Mouse (Mus musculus) forebrain, embryonic 15.5 days (tissue): ENCODE results near the gene Apobec1. TPM values are rescaled to one million over a fixed set of nuclear protein-coding genes. Genes with fewer than 3 reads are reported as not detected.
A peak's percentile ranks its signal among the peaks of the same experiment; 100 is the strongest.

Source experiments
- ATAC-seq: fragments of 200-750 bp; cut with Nextera tagmentation; replicated peaks from 2 replicates; pipeline ENCODE4 v1.8.0; 2017; ENCODE audit warnings: mild to moderate bottlenecking, moderate TSS enrichment, moderate library complexity
- H3K27ac ChIP-seq: fragments of 300-500 bp; sonication (generic); replicated peaks from 2 replicates; pipeline ENCODE4 v1.5.1; 2015; ENCODE audit warnings: mild to moderate bottlenecking, inconsistent platforms
- H3K27me3 ChIP-seq: fragments of 300-500 bp; sonication (generic); 2 replicates; pipeline ENCODE4 v1.6.1; 2015; ENCODE audit warnings: inconsistent platforms
- H3K36me3 ChIP-seq: fragments of 300-500 bp; sonication (generic); 2 replicates; pipeline ENCODE4 v1.6.1; 2015; ENCODE audit warnings: mild to moderate bottlenecking, inconsistent platforms
- H3K4me1 ChIP-seq: fragments of 300-500 bp; sonication (generic); 2 replicates; pipeline ENCODE4 v1.6.1; 2015; ENCODE audit warnings: inconsistent platforms
- H3K4me2 ChIP-seq: fragments of 300-500 bp; sonication (generic); replicated peaks from 2 replicates; pipeline ENCODE4 v1.6.1; 2015; ENCODE audit warnings: mild to moderate bottlenecking, inconsistent platforms
- H3K4me3 ChIP-seq: fragments of 300-500 bp; sonication (generic); 2 replicates; pipeline ENCODE4 v1.5.1; 2015; ENCODE audit warnings: mild to moderate bottlenecking, inconsistent platforms
- H3K9ac ChIP-seq: fragments of 300-500 bp; sonication (generic); replicated peaks from 2 replicates; pipeline ENCODE4 v1.6.1; 2015; ENCODE audit warnings: mild to moderate bottlenecking, inconsistent platforms
- H3K9me3 ChIP-seq: fragments of 300-500 bp; sonication (generic); 2 replicates; pipeline ENCODE4 v1.6.1; 2016; ENCODE audit warnings: inconsistent platforms
- WGBS: fragments of 180-500 bp; shearing (Covaris S2); methylation state at CpG from one replicate; pipeline ENCODE4 v1.1.7; 2015; ENCODE audit warnings: mixed read lengths; 5-methylcytosine and 5-hydroxymethylcytosine counted together
- polyA plus RNA-seq: library from polyadenylated mRNA; unstranded; fragments of >200 nt; fragmentation: Nextera tagmentation; extraction: Ambion mirVana; gene quantifications from 2 replicates; pipeline ENCODE4 v1.2.1, GENCODE M21; 2015

Gene Apobec1
- polyA plus RNA-seq, 1 experiment from 2014 or later, result 4.5 TPM

GRCm38 (mm10) chr6:122621066-122621465, 18.8 kb upstream of the Apobec1 start:
- H3K4me3 ChIP-seq, result no peak overlapping the region
- 92% methylated on average over 6 of the region's 6 CpGs for WGBS
- no peak for ATAC-seq
- no peaks in the 10 kb centered on the region for H3K4me1 ChIP-seq
- no peaks in the 10 kb centered on the region for H3K9me3 ChIP-seq
- no peaks in the 10 kb centered on the region for H3K27me3 ChIP-seq
- no peak overlapping the region for H3K9ac ChIP-seq
- no peaks in the 10 kb centered on the region for H3K36me3 ChIP-seq
- no peak overlapping the region for H3K27ac ChIP-seq
- no peak overlapping the region for H3K4me2 ChIP-seq

DNA sequence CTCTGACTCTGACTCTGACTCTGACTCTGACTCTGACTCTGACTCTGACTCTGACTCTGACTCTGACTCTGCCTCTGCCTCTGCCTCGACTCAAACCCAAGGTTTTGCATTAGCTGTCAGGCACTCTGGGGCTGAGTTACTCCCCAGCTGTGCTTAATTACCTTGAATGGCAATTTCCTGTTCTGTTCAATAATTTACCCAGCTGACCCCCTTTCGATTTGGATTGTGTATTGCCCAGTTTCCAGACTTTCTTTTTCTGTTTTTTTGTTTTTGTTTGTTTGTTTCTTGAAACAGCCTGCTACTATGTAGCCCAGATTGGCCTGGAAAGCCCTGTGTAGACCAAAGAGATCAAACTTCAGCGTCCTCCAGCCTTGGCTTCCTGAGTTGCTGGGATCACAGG, 13.8 kb upstream of the Apobec1 start:
- no peak for ATAC-seq
- no peaks in the 10 kb centered on the region for H3K27me3 ChIP-seq
- no peaks in the 10 kb centered on the region for H3K9me3 ChIP-seq
- no peaks in the 10 kb centered on the region for H3K36me3 ChIP-seq
- H3K9ac ChIP-seq, result no peak overlapping the region
- 76% methylated on average over 3 of the region's 3 CpGs for WGBS
- no peak overlapping the region for H3K4me2 ChIP-seq
- H3K4me1 ChIP-seq, result no peaks in the 10 kb centered on the region
- no peak overlapping the region for H3K4me3 ChIP-seq
- H3K27ac ChIP-seq, result no peak overlapping the region

DNA sequence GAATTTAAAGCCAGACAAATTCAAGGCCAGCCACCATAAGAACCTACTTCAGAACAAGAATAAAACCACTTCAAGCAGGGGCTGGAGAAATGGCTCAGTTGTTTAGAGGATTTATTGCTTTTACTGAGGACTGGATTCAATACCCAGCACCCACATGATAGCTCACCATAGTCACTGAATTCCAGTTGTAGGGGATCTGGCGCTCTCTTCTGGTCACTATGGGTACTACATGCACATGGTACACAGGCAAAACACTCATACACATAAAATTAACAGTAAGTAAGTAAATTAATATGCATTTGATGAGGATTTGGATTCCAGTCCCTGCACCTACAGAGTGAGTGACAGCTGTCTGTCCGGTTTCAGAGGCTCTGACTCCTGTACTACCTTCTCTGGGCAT, 11.8 kb upstream of the Apobec1 start:
- WGBS, result 57% methylated on average over 2 of the region's 2 CpGs
- H3K9me3 ChIP-seq, result no peaks in the 10 kb centered on the region
- H3K4me2 ChIP-seq, result no peak overlapping the region
- H3K27ac ChIP-seq, result no peak overlapping the region
- H3K4me3 ChIP-seq, result no peak overlapping the region
- no peaks in the 10 kb centered on the region for H3K4me1 ChIP-seq
- no peaks in the 10 kb centered on the region for H3K36me3 ChIP-seq
- no peak overlapping the region for H3K9ac ChIP-seq
- no peaks in the 10 kb centered on the region for H3K27me3 ChIP-seq
- ATAC-seq, result no peak

- WGBS, result 88% methylated on average over 4 of the region's 4 CpGs
- no peak for ATAC-seq
- Histone ChIP-seq H3K4me2 (no peak overlapping the region), H3K9me3 (no peaks in the 10 kb centered on the region), H3K9ac (no peak overlapping the region), H3K4me1 (no peaks in the 10 kb centered on the region), H3K27ac (no peak overlapping the region), H3K36me3 (no peaks in the 10 kb centered on the region), H3K4me3 (no peak overlapping the region), H3K27me3 (no peaks in the 10 kb centered on the region)
Observed at GRCm38 (mm10) chr6:122612426-122612825, 10.2 kb upstream of the Apobec1 start.

- Histone ChIP-seq H3K4me1 (no peaks in the 10 kb centered on the region), H3K4me3 (no peak within 1 kb of the TSS), H3K27me3 (no peaks in the 10 kb centered on the region), H3K36me3 (no peaks in the 10 kb centered on the region), H3K27ac (no peak within 1 kb of the TSS), H3K4me2 (no peak within 1 kb of the TSS), H3K9me3 (no peaks in the 10 kb centered on the region), H3K9ac (no peak within 1 kb of the TSS)
- no peak for ATAC-seq
- WGBS, result 61% methylated on average over 14 of the region's 14 CpGs
Observed at GRCm38 (mm10) chr6:122609771-122610170, 7.5 kb upstream of the Apobec1 start, which contains the start of gene Gdf3. Gene Gdf3, minus strand, starts transcription at chr6:122610087.

- H3K27me3 ChIP-seq, result no peaks in the 10 kb centered on the region
- no peak overlapping the region for H3K4me3 ChIP-seq
- H3K9ac ChIP-seq, result no peak overlapping the region
- H3K9me3 ChIP-seq, result no peaks in the 10 kb centered on the region
- no peak for ATAC-seq
- no peaks in the 10 kb centered on the region for H3K36me3 ChIP-seq
- no peak overlapping the region for H3K27ac ChIP-seq
- WGBS, result 80% methylated on average over 9 of the region's 9 CpGs
- no peaks in the 10 kb centered on the region for H3K4me1 ChIP-seq
- H3K4me2 ChIP-seq, result no peak overlapping the region
Observed at GRCm38 (mm10) chr6:122609377-122609728, 7.1 kb upstream of the Apobec1 start.

GRCm38 (mm10) chr6:122608434-122609376, 6.5 kb upstream of the Apobec1 start:
- H3K4me3 ChIP-seq, result no peak overlapping the region
- H3K36me3 ChIP-seq, result no peaks in the 10 kb centered on the region
- H3K27me3 ChIP-seq, result no peaks in the 10 kb centered on the region
- ATAC-seq, result no peak
- no peaks in the 10 kb centered on the region for H3K9me3 ChIP-seq
- H3K4me1 ChIP-seq, result no peaks in the 10 kb centered on the region
- H3K4me2 ChIP-seq, result no peak overlapping the region
- no peak overlapping the region for H3K9ac ChIP-seq
- no peak overlapping the region for H3K27ac ChIP-seq
- WGBS, result 75% methylated on average over 10 of the region's 10 CpGs

- Histone ChIP-seq H3K27ac (no peak overlapping the region), H3K4me3 (no peak overlapping the region), H3K27me3 (no peaks in the 10 kb centered on the region), H3K4me2 (no peak overlapping the region), H3K9me3 (no peaks in the 10 kb centered on the region), H3K36me3 (no peaks in the 10 kb centered on the region), H3K4me1 (peaks cover under 1% of the 10 kb centered on the region; the same call in 1 of the 2 replicates), H3K9ac (no peak overlapping the region)
- 94% methylated on average over 12 of the region's 12 CpGs for WGBS
- ATAC-seq, result no peak
Observed at GRCm38 (mm10) chr6:122607700-122608099, 5.5 kb upstream of the Apobec1 start.

GRCm38 (mm10) chr6:122606661-122607060, 4.4 kb upstream of the Apobec1 start:
- no peaks in the 10 kb centered on the region for H3K9me3 ChIP-seq
- no peaks in the 10 kb centered on the region for H3K27me3 ChIP-seq
- H3K27ac ChIP-seq, result no peak overlapping the region
- H3K36me3 ChIP-seq, result no peaks in the 10 kb centered on the region
- no peak for ATAC-seq
- H3K4me2 ChIP-seq, result no peak overlapping the region
- peaks cover 9% of the 10 kb centered on the region for H3K4me1 ChIP-seq
- WGBS, result 97% methylated on average over 11 of the region's 11 CpGs
- H3K4me3 ChIP-seq, result no peak overlapping the region
- no peak overlapping the region for H3K9ac ChIP-seq

GRCm38 (mm10) chr6:122605483-122605882, 3.2 kb upstream of the Apobec1 start:
- no peaks in the 10 kb centered on the region for H3K9me3 ChIP-seq
- H3K4me2 ChIP-seq, result no peak overlapping the region
- H3K9ac ChIP-seq, result no peak overlapping the region
- 94% methylated on average over 8 of the region's 8 CpGs for WGBS
- no peak overlapping the region for H3K27ac ChIP-seq
- no peak overlapping the region for H3K4me3 ChIP-seq
- no peak for ATAC-seq
- H3K4me1 ChIP-seq, result peaks cover 9% of the 10 kb centered on the region
- no peaks in the 10 kb centered on the region for H3K27me3 ChIP-seq
- no peaks in the 10 kb centered on the region for H3K36me3 ChIP-seq

GRCm38 (mm10) chr6:122604260-122604659, 2.0 kb upstream of the Apobec1 start:
- H3K9me3 ChIP-seq, result no peaks in the 10 kb centered on the region
- no peak overlapping the region for H3K4me2 ChIP-seq
- H3K4me1 ChIP-seq, result peaks cover 9% of the 10 kb centered on the region
- no peak overlapping the region for H3K27ac ChIP-seq
- H3K27me3 ChIP-seq, result no peaks in the 10 kb centered on the region
- H3K36me3 ChIP-seq, result no peaks in the 10 kb centered on the region
- H3K9ac ChIP-seq, result no peak overlapping the region
- no peak overlapping the region for H3K4me3 ChIP-seq
- ATAC-seq, result no peak

- H3K9me3 ChIP-seq, result no peaks in the 10 kb centered on the region
- H3K27me3 ChIP-seq, result no peaks in the 10 kb centered on the region
- H3K9ac ChIP-seq, result no peak overlapping the region
- no peak overlapping the region for H3K4me3 ChIP-seq
- peaks cover 16% of the 10 kb centered on the region for H3K4me1 ChIP-seq
- H3K36me3 ChIP-seq, result no peaks in the 10 kb centered on the region
- ATAC-seq, result no peak
- peak overlapping the region; percentile 17; the same call in 1 of the 2 replicates for H3K27ac ChIP-seq
- WGBS, result 40% methylated on average over 1 of the region's 1 CpGs
- 0 out of 2 replicates have a peak overlapping the region, but pooled peaks have one; percentile 60 for H3K4me2 ChIP-seq
Observed at GRCm38 (mm10) chr6:122602992-122603322, 713 bp upstream of the Apobec1 start.

DNA sequence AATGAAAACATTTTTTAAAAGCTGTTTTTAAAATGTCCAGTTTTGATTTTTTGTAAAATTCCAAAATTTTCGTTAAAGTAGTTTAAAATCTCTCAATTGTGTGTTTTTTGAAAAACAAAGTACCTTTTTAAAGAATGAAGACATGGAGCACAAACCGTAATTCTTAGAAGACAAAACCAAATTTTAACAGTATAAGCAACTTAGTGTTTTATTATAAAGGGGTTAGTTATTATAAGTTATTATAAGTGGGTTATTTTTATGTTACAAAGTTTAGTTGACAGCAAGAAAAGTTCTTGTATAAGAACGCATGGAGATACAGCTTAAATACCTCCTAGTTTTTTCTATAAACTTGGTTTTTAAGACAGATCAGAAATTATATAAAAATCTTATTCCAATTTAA, 629 bp downstream of the Apobec1 start:
- H3K4me2 ChIP-seq, result no peak overlapping the region
- peak overlapping the region; percentile 40 for H3K4me3 ChIP-seq
- H3K27ac ChIP-seq, result no peak overlapping the region
- 81% methylated on average over 3 of the region's 3 CpGs for WGBS
- no peaks in the 10 kb centered on the region for H3K36me3 ChIP-seq
- ATAC-seq, result no peak
- no peak overlapping the region for H3K9ac ChIP-seq
- H3K9me3 ChIP-seq, result no peaks in the 10 kb centered on the region
- no peaks in the 10 kb centered on the region for H3K27me3 ChIP-seq
- peaks cover 16% of the 10 kb centered on the region for H3K4me1 ChIP-seq
